Mouse (Mus musculus) left cerebral cortex, postnatal 14 days (tissue): ENCODE data around the gene Zfp653. TPM values are rescaled to one million over a fixed set of nuclear protein-coding genes. Genes with fewer than 3 reads are reported as not detected.

Source experiments
- DNase-seq, 2 experiments: peaks; one replicate each; pipeline ENCODE4 v3.0.0; 2021 to 2022; ENCODE audit warnings: low spot score in 2 of 2, mixed read lengths in 1 of 2
- intact Hi-C: fragments of 180-260 bp; cut with DNase I; formaldehyde crosslinking; loops from one replicate; pipeline ENCODE4 v1.15.1; 2025
- microRNA-seq, 2 experiments: library from miRNA; unstranded; fragments of <30 nt; microRNA quantifications; one replicate each; pipeline ENCODE4 v1.2.0; 2022
- total RNA-seq, 2 experiments: library from RNA; stranded (reverse); gene quantifications; 2 replicates each; pipeline ENCODE4 v1.2.3; 2021

Zfp653 gene
- total RNA-seq, 2 experiments from 2014 or later = 19.0 to 21.6 TPM

DNA sequence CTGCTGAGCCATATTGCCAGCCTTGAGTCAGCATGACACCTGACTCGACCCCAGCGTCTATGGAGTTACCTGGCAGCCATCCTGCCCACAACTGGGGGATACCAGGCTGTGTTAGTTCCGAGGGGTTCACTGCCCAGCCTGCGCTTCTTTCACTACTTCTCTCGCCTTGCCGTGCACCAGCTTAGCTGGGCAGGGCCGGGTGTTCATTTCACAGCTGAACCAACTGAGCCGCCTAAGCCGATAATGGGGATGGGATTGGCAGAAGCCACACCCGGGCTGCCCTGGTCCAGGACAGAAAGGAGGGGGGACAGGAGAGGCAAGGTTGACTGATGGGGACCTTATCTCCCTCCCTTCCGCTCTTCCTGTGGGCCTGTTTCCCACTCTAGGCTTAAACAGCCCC lies 21.9 kb downstream of the Zfp653 start:
- DNase-seq = no peak
- intact Hi-C loops = no loop called here

GRCm38 (mm10) chr9:22047329-22047728 lies 23.8 kb downstream of the Zfp653 start:
- DNase-seq = no peak
- intact Hi-C loops = no loop called here

DNA sequence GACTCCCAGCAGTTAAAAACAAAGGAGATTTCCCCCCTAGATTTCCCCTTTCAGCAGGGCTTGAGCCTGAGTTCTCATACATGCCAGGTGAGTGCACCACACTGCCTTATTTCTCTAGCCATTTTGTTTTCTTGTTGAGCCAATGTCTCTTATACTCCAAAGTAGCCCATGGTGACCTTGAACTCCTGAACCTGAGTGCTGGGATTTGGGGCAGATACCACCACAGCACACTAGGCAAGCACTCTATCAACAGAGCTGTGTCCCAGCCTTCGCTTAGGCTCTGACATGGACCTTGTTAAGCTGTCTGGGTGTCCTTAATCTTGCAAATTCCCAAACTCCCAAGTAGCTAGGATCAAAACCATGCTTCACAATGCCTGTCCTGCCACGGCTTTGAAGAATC lies 29.3 kb downstream of the Zfp653 start:
- DNase-seq = no peak
- intact Hi-C loops = no loop called here

- no peak for DNase-seq
- intact Hi-C loops = no loop called here
Measured at GRCm38 (mm10) chr9:22037826-22038225, 33.4 kb downstream of the Zfp653 start.

- intact Hi-C loops = no loop called here
- no peak for DNase-seq
Measured at GRCm38 (mm10) chr9:22035300-22036044, 35.7 kb downstream of the Zfp653 start.

DNA sequence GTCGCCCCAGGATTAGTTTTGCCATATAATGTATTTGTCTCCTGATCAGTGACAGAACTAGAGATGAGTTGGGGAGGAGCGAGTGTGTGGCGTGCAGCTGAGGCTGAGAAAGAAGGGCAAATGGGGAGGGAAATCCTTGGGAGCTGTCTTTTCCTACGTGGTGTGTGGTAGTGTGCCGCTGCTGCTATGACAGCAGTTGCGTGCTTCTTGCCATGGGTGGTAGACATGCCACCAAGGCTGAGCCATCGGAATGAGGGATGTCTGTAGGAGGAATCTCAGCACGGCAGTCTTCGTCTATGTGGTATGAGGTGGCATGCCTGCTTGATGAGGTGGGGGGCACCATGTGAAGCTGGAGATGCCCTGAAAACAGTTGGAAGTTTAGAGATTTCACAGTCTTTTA lies 40.8 kb downstream of the Zfp653 start:
- intact Hi-C loops = no loop called here
- DNase-seq = no peak

DNA sequence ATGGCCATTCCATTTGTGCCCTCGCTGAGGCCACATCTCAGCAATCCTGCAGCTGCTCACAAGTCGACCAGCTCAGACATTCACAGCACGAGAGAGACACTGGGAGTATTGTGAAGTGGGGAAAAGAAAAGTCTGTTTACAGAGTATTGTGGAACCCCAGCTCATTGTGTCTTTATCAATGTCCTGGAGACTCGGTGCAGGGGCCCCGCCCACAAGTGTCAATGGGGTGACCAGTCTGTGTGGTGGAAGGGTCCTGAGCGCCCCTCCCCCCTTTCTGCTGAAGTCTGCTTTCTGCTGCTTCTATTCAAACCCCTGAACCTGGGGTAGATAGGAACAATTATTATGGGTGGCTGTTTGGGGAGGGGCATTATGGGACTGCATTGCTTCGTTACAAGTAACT lies 42.7 kb downstream of the Zfp653 start:
- intact Hi-C loops = no loop called here
- no peak for DNase-seq

DNA sequence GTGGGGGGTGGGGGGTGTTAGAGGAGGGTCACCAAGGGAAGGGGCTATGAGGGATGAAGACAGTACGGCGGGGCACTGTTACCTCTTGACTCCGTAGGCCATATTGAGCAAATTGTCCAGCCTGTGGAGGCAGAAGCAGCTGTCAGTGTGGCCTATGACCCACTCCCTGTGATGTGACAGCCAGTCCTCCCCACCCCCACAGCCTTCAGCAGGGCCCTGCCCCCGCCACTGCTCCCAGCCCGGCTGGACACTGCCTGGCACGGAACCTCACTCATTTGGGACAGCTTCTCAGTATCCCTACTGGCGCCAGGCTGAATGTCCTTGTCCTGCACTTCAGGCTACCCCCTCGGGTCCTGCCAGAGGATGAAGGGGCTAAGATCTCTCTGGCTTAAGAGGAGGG lies 46.6 kb downstream of the Zfp653 start:
- no peak for DNase-seq
- intact Hi-C loops = no loop called here

GRCm38 (mm10) chr9:22017208-22017825 lies 53.9 kb downstream of the Zfp653 start:
- intact Hi-C loops = no loop called here
- no peak for DNase-seq

- intact Hi-C loops = no loop called here
- no peak for DNase-seq
Measured at GRCm38 (mm10) chr9:22016245-22016644, 54.9 kb downstream of the Zfp653 start.

DNA sequence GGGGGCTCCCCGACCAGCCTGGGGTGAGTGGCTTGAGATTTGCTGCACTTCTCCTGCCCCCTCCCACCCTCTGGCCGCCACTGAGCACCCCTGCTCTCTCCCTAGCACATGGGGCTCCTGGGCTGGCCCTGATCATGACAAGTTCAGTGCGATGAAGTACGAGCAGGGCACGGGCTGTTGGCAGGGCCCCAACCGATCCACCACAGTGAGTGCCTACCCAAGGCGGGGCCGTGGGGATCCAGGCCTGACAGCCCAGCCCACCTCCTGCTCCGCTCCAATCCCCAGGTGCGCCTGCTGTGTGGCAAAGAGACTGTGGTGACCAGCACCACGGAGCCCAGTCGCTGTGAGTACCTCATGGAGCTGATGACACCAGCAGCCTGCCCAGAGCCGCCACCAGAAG lies 58.4 kb downstream of the Zfp653 start:
- DNase-seq = no peak
- intact Hi-C loops = loop anchor here (5.0 kb wide), 1 partner anchor 40 kb away; the partner anchor contains the start of gene Elavl3

GRCm38 (mm10) chr9:22011055-22011454 lies 60.1 kb downstream of the Zfp653 start:
- DNase-seq = no peak
- intact Hi-C loops = loop anchor here (5.0 kb wide), 1 partner anchor 41 kb away; the partner anchor contains the start of gene Elavl3

Small RNA genes lying within 50 kb of the gene (microRNA-seq; reads per million reads assigned to microRNA genes)
- 0 to 0.53 reads per million in 2 experiments for gene Mir7084

Other genes starting within 250 kb of the Zfp653 start
- gene Angptl8, start 235.9 kb downstream of the Zfp653 start, total RNA-seq = not detected
- 10 to 100 TPM; 18.5 to 22.6 TPM for gene Dock6, start 218.7 kb downstream of the Zfp653 start, total RNA-seq
- 10 to 100 TPM; 17.5 to 24.8 TPM for gene Rab3d, start 153.2 kb downstream of the Zfp653 start, total RNA-seq
- gene Ccdc159, start 143.9 kb downstream of the Zfp653 start, total RNA-seq = 10 to 100 TPM; 12.5 to 14.7 TPM
- gene Tmem205, start 143.8 kb downstream of the Zfp653 start, total RNA-seq = 10 to 100 TPM; 28.0 to 33.5 TPM
- gene Plppr2, start 134.3 kb downstream of the Zfp653 start, total RNA-seq = 100 to 1,000 TPM; 262 to 263 TPM
- 10 to 100 TPM; 14.4 to 15.0 TPM for gene Swsap1, start 115.6 kb downstream of the Zfp653 start, total RNA-seq
- 1 to 10 TPM; 1.4 to 3.4 TPM for gene Epor, start 107.9 kb downstream of the Zfp653 start, total RNA-seq
- gene Rgl3, start 81.9 kb downstream of the Zfp653 start, total RNA-seq = 1 to 10 TPM; 1.7 to 2.4 TPM
- 1 to 10 TPM; 7.3 to 7.7 TPM for gene Ccdc151, start 68.7 kb downstream of the Zfp653 start, total RNA-seq
- gene Prkcsh, start 68.6 kb downstream of the Zfp653 start, total RNA-seq = 100 to 1,000 TPM in 1 of 2 experiments, 10 to 100 TPM in 1; 98.9 to 102 TPM
- gene Elavl3, start 19.4 kb downstream of the Zfp653 start, total RNA-seq = 100 to 1,000 TPM; 155 to 168 TPM
- 1 to 10 TPM; 1.4 to 3.7 TPM for gene Gm49318, start 117 bp downstream of the Zfp653 start, total RNA-seq
- gene Ecsit, start 14.1 kb upstream of the Zfp653 start, total RNA-seq = 10 to 100 TPM; 41.5 to 43.2 TPM
- under 1 TPM; 0.88 to 0.93 TPM for gene Cnn1, start 27.8 kb upstream of the Zfp653 start, total RNA-seq
- gene Elof1, start 45.8 kb upstream of the Zfp653 start, total RNA-seq = 10 to 100 TPM; 62.0 to 64.2 TPM
- under 1 TPM; 0.40 to 0.53 TPM for gene Acp5, start 64.3 kb upstream of the Zfp653 start, total RNA-seq
- 10 to 100 TPM; 33.1 to 51.9 TPM for gene Pigyl, start 85.5 kb upstream of the Zfp653 start, total RNA-seq
- under 1 TPM in 1 of 2 experiments, not detected in 1; 0.24 TPM for gene Zfp872, start 116.7 kb upstream of the Zfp653 start, total RNA-seq
- gene Zfp809, start 154.3 kb upstream of the Zfp653 start, total RNA-seq = 10 to 100 TPM; 17.5 to 18.6 TPM
- gene Zfp599, start 188.5 kb upstream of the Zfp653 start, total RNA-seq = 1 to 10 TPM; 2.8 TPM
- 10 to 100 TPM; 15.9 to 17.4 TPM for gene Zfp810, start 236.3 kb upstream of the Zfp653 start, total RNA-seq